Comparison of ENCODE assay signal across 20 mouse cellular contexts in genomic region chr3:88651669-88652618, GRCm38 (mm10). TPM values are rescaled to one million over a fixed set of nuclear protein-coding genes. Genes with fewer than 3 reads are reported as not detected.
DNase-seq lines count a peak whose midpoint lies in the region; ATAC-seq and TF ChIP-seq lines count a peak whose summit lies in the region.
"Had no signal": no experiment of that assay in that cellular context is flagged by ENCODE, and none has a peak within 500 bp of the region (broad histone marks: within the 10 kb centered on the region; RNA-seq: fewer than 3 reads in every experiment).

No protein-coding gene starts in this region.

- 75% methylated on average over 18 of the region's 18 CpGs for WGBS in intestine, embryonic 15.5 days
- 65% methylated on average over 18 of the region's 18 CpGs for WGBS in intestine, postnatal 0 days
- 68% methylated on average over 18 of the region's 18 CpGs for WGBS in stomach, embryonic 14.5 days
- 64% methylated on average over 18 of the region's 18 CpGs for WGBS in stomach, postnatal 0 days

- peaks cover 9% of the 10 kb centered on the region; the same call in 1 of the 2 replicates for H3K4me1 ChIP-seq in intestine, embryonic 15.5 days (replicated peaks)
- H3K4me1 ChIP-seq in intestine, postnatal 0 days (replicated peaks; ENCODE audit: control insufficient read depth, insufficient read depth, low read length): no peaks in the 10 kb centered on the region
- no peaks in the 10 kb centered on the region for H3K4me1 ChIP-seq in stomach, embryonic 14.5 days (ENCODE audit: control insufficient read depth, insufficient read depth, low read length)
- no peaks in the 10 kb centered on the region for H3K4me1 ChIP-seq in stomach, postnatal 0 days (replicated peaks; ENCODE audit: control insufficient read depth, insufficient read depth)
- H3K4me1 ChIP-seq: limb, embryonic 12.5 days had no signal

- CTCF ChIA-PET in Patski (lab: Charles Lee): interaction anchor here (0.8 to 1.5 kb wide), 6 partner anchors 15 to 46 kb away, joined by 3 to 4 read pairs (median 3); partner anchors contain the start of gene Arhgef2

- TF ChIP-seq EP300 in stomach, postnatal 0 days (optimal IDR thresholded peaks at IDR 0.05): no peak

- H3K9ac ChIP-seq in intestine, embryonic 15.5 days: no peak overlapping the region
- no peak overlapping the region for H3K9ac ChIP-seq in intestine, postnatal 0 days (ENCODE audit: low read depth, low read length)
- H3K9ac ChIP-seq in stomach, embryonic 14.5 days (replicated peaks; ENCODE audit: low read depth, low read length): no peak overlapping the region
- no peak overlapping the region for H3K9ac ChIP-seq in stomach, postnatal 0 days (ENCODE audit: low read length)
- H3K9ac ChIP-seq: limb, embryonic 12.5 days; liver, embryonic 15.5 days had no signal

- no peaks in the 10 kb centered on the region for H3K27me3 ChIP-seq in intestine, embryonic 15.5 days (replicated peaks)
- no peaks in the 10 kb centered on the region for H3K27me3 ChIP-seq in intestine, postnatal 0 days (replicated peaks; ENCODE audit: control insufficient read depth, insufficient read depth, low read length)
- H3K27me3 ChIP-seq in stomach, embryonic 14.5 days (ENCODE audit: control insufficient read depth, insufficient read depth, low read length): no peaks in the 10 kb centered on the region
- no peaks in the 10 kb centered on the region for H3K27me3 ChIP-seq in stomach, postnatal 0 days (ENCODE audit: control insufficient read depth, insufficient read depth, low read length)
- H3K27me3 ChIP-seq in Patski: no peaks in the 10 kb centered on the region
- H3K27me3 ChIP-seq in splenic B cell, adult 2 months (ENCODE audit: control insufficient read depth, insufficient read depth, low read length, poor library complexity, severe bottlenecking): no peaks in the 10 kb centered on the region
- H3K27me3 ChIP-seq: limb, embryonic 12.5 days; liver, embryonic 15.5 days had no signal

- DNase-seq in stomach, postnatal 0 days (ENCODE audit: low spot score): no peak
- no peak for DNase-seq in Patski (ENCODE audit: low read depth, low spot score)
- DNase-seq in splenic B cell, adult 2 months (ENCODE audit: low read depth, low spot score): peak; percentile 42
- no peak for DNase-seq in adrenal gland, adult 2 months
- DNase-seq: cerebellum, adult 18-20 months; lung, postnatal 36 days; thymus, adult 18-20 months had no signal

- no peak overlapping the region for H3K4me3 ChIP-seq in intestine, embryonic 15.5 days (replicated peaks)
- H3K4me3 ChIP-seq in intestine, postnatal 0 days (ENCODE audit: low read depth, low read length): no peak overlapping the region
- no peak overlapping the region for H3K4me3 ChIP-seq in stomach, embryonic 14.5 days (ENCODE audit: low read depth, low read length)
- no peak overlapping the region for H3K4me3 ChIP-seq in stomach, postnatal 0 days (ENCODE audit: low read depth, low read length)
- H3K4me3 ChIP-seq: layer of hippocampus, adult 2 months; left cerebral cortex, adult 2 months; limb, embryonic 12.5 days; liver, embryonic 15.5 days had no signal

- H3K4me2 ChIP-seq in intestine, embryonic 15.5 days (replicated peaks): no peak overlapping the region
- H3K4me2 ChIP-seq in intestine, postnatal 0 days (replicated peaks; ENCODE audit: low read depth): no peak overlapping the region
- no peak overlapping the region for H3K4me2 ChIP-seq in stomach, embryonic 14.5 days (replicated peaks; ENCODE audit: low read depth, low read length)
- H3K4me2 ChIP-seq in stomach, postnatal 0 days (replicated peaks; ENCODE audit: low read depth): no peak overlapping the region
- H3K4me2 ChIP-seq: limb, embryonic 12.5 days; liver, embryonic 15.5 days had no signal

- POLR2A ChIA-PET in Patski (lab: Charles Lee): interaction anchor here (1.2 kb wide), 1 partner anchor 41 kb away, joined by 3 read pairs; no protein-coding TSS in a partner anchor

- H3K36me3 ChIP-seq in intestine, embryonic 15.5 days: peaks cover 11% of the 10 kb centered on the region
- peaks cover 16% of the 10 kb centered on the region for H3K36me3 ChIP-seq in intestine, postnatal 0 days (ENCODE audit: control insufficient read depth, insufficient read depth)
- H3K36me3 ChIP-seq in stomach, embryonic 14.5 days (ENCODE audit: control insufficient read depth, insufficient read depth, low read length): peaks cover 10% of the 10 kb centered on the region
- H3K36me3 ChIP-seq in stomach, postnatal 0 days (ENCODE audit: control insufficient read depth, insufficient read depth, low read length): peaks cover 3% of the 10 kb centered on the region; the same call in 1 of the 2 replicates
- peaks cover 5% of the 10 kb centered on the region for H3K36me3 ChIP-seq in splenic B cell, adult 2 months (ENCODE audit: control insufficient read depth, insufficient read depth, low read length, poor library complexity, severe bottlenecking)

- no peak for TF ChIP-seq CTCF in intestine, postnatal 0 days (IDR thresholded peaks at IDR 0.05; ENCODE audit: low read depth)
- TF ChIP-seq CTCF in stomach, postnatal 0 days (IDR thresholded peaks at IDR 0.05; ENCODE audit: low read depth): no peak
- no peak for TF ChIP-seq CTCF in Patski (IDR thresholded peaks at IDR 0.05)

- no peaks in the 10 kb centered on the region for H3K9me3 ChIP-seq in intestine, embryonic 15.5 days
- H3K9me3 ChIP-seq in intestine, postnatal 0 days (ENCODE audit: control insufficient read depth): no peaks in the 10 kb centered on the region
- no peaks in the 10 kb centered on the region for H3K9me3 ChIP-seq in stomach, embryonic 14.5 days (ENCODE audit: control insufficient read depth, low read depth, low read length)
- no peaks in the 10 kb centered on the region for H3K9me3 ChIP-seq in stomach, postnatal 0 days (ENCODE audit: control insufficient read depth, low read length)
- H3K9me3 ChIP-seq: limb, embryonic 12.5 days; liver, embryonic 15.5 days had no signal

- in situ Hi-C loops in Patski (cut with MboI; ENCODE audit: low pct_unique_long_range_greater_than_20kb): no loop called here

- H3K27ac ChIP-seq in intestine, embryonic 15.5 days: no peak overlapping the region
- no peak overlapping the region for H3K27ac ChIP-seq in intestine, postnatal 0 days (ENCODE audit: low read depth, low read length)
- no peak overlapping the region for H3K27ac ChIP-seq in stomach, embryonic 14.5 days (ENCODE audit: low read length)
- no peak overlapping the region for H3K27ac ChIP-seq in stomach, postnatal 0 days (replicated peaks)
- H3K27ac ChIP-seq: layer of hippocampus, adult 2 months; left cerebral cortex, adult 2 months; limb, embryonic 12.5 days; liver, embryonic 15.5 days had no signal

- ATAC-seq in intestine, embryonic 15.5 days: peak; percentile 36; the same call in 1 of the 2 replicates
- no peak for ATAC-seq in intestine, postnatal 0 days
- peak; percentile 26; the same call in 1 of the 2 replicates for ATAC-seq in stomach, embryonic 14.5 days (ENCODE audit: insufficient number of reproducible peaks, insufficient read depth, low FRiP score, low read depth)
- ATAC-seq in stomach, postnatal 0 days (ENCODE audit: low FRiP score, low TSS enrichment): no peak
- peak; percentile 5 for ATAC-seq in Patski

RNA-seq across cellular contexts. Expression of gene Rxfp4, which starts 1.0 kb away (rescaled TPM):
- not detected in 2 replicates for polyA plus RNA-seq in intestine, embryonic 15.5 days (2015; fragmentation: Nextera tagmentation; extraction: Ambion mirVana)
- polyA plus RNA-seq in intestine, postnatal 0 days (2015; fragmentation: Nextera tagmentation; extraction: Ambion mirVana): not detected in 2 replicates
- polyA plus RNA-seq in stomach, embryonic 14.5 days (2014; fragmentation: Nextera tagmentation; extraction: Ambion mirVana): not detected in 2 replicates
- polyA plus RNA-seq in stomach, postnatal 0 days (2015; fragmentation: Nextera tagmentation; extraction: Ambion mirVana): 0.07 TPM in 1 of 2 replicates, not detected in the other
- polyA plus RNA-seq in Patski (2021): not detected
- total RNA-seq in adrenal gland, adult 2 months (2021): not detected
- polyA plus RNA-seq in adrenal gland, adult 2 months (2012; rRNA removed): not detected in 2 replicates
- total RNA-seq: adrenal gland, adult 18-20 months; gastrocnemius, postnatal 4 days; heart, postnatal 10 days; layer of hippocampus, adult 2 months; left cerebral cortex, adult 2 months had no signal
- polyA plus RNA-seq: cortical plate, adult 2 months; forebrain, embryonic 11.5 days; kidney, embryonic 16.5 days; limb, embryonic 12.5 days; liver, embryonic 15.5 days had no signal

RNA-seq across cellular contexts. Expression of gene Khdc4, which starts 33.7 kb away (rescaled TPM):
- polyA plus RNA-seq in intestine, embryonic 15.5 days (2015; fragmentation: Nextera tagmentation; extraction: Ambion mirVana): 72.4 and 75.8 TPM in 2 replicates
- 35.7 and 38.6 TPM in 2 replicates for polyA plus RNA-seq in intestine, postnatal 0 days (2015; fragmentation: Nextera tagmentation; extraction: Ambion mirVana)
- polyA plus RNA-seq in stomach, embryonic 14.5 days (2014; fragmentation: Nextera tagmentation; extraction: Ambion mirVana): 81.9 and 90.4 TPM in 2 replicates
- polyA plus RNA-seq in stomach, postnatal 0 days (2015; fragmentation: Nextera tagmentation; extraction: Ambion mirVana): 38.1 and 45.9 TPM in 2 replicates
- 112 TPM for polyA plus RNA-seq in Patski (2021)
- 10 to 100 TPM; 43.2 to 67.9 TPM for total RNA-seq in adrenal gland, adult 2 months (2021)
- polyA plus RNA-seq in adrenal gland, adult 2 months (2012; rRNA removed): 55.7 and 61.4 TPM in 2 replicates

RNA-seq across cellular contexts. Expression of gene Arhgef2, which starts 46.2 kb away (rescaled TPM):
- polyA plus RNA-seq in intestine, embryonic 15.5 days (2015; fragmentation: Nextera tagmentation; extraction: Ambion mirVana): 60.4 and 61.2 TPM in 2 replicates
- polyA plus RNA-seq in intestine, postnatal 0 days (2015; fragmentation: Nextera tagmentation; extraction: Ambion mirVana): 21.6 and 22.1 TPM in 2 replicates
- polyA plus RNA-seq in stomach, embryonic 14.5 days (2014; fragmentation: Nextera tagmentation; extraction: Ambion mirVana): 108 and 119 TPM in 2 replicates
- 29.0 and 33.0 TPM in 2 replicates for polyA plus RNA-seq in stomach, postnatal 0 days (2015; fragmentation: Nextera tagmentation; extraction: Ambion mirVana)
- 175 TPM for polyA plus RNA-seq in Patski (2021)
- 10 to 100 TPM; 26.3 to 33.3 TPM for total RNA-seq in adrenal gland, adult 2 months (2021)
- 35.9 and 37.5 TPM in 2 replicates for polyA plus RNA-seq in adrenal gland, adult 2 months (2012; rRNA removed)

Comparison
In these comparisons a context has a peak if more than half of its experiments do, and no peak if none do; other contexts are left out.
1. ATAC-seq: peak in intestine, embryonic 15.5 days (single experiment), stomach, embryonic 14.5 days (single experiment) and Patski (single experiment); none in intestine, postnatal 0 days (single experiment) and stomach, postnatal 0 days (single experiment).